Mouse (Mus musculus) stomach, embryonic 15.5 days (tissue): ENCODE measurements at regions not wholly inside any gene's neighbourhood (a gene's known extent, or its start where the extent isn't known, plus 50 kb on each side); places are given as distances from the start of the nearest gene placed in this dataset.

Experiments
- ATAC-seq: fragments of 200-750 bp; cut with Nextera tagmentation; 2 replicates; pipeline ENCODE4 v1.8.0; 2017; ENCODE audit warnings: low read depth, moderate number of reproducible peaks, moderate TSS enrichment; ENCODE audit not compliant: insufficient read depth, low FRiP score
- H3K27ac ChIP-seq: fragments of 300-500 bp; sonication (generic); 2 replicates; pipeline ENCODE4 v1.5.1; 2015; ENCODE audit warnings: mild to moderate bottlenecking, inconsistent platforms
- H3K27me3 ChIP-seq: fragments of 300-500 bp; sonication (generic); replicated peaks from 2 replicates; pipeline ENCODE4 v1.6.1; 2015; ENCODE audit warnings: inconsistent platforms
- H3K36me3 ChIP-seq: fragments of 300-500 bp; sonication (generic); 2 replicates; pipeline ENCODE4 v1.6.1; 2015; ENCODE audit warnings: inconsistent platforms
- H3K4me1 ChIP-seq: fragments of 300-500 bp; sonication (generic); 2 replicates; pipeline ENCODE4 v1.6.1; 2015; ENCODE audit warnings: inconsistent platforms
- H3K4me2 ChIP-seq: fragments of 300-500 bp; sonication (generic); 2 replicates; pipeline ENCODE4 v1.6.1; 2015; ENCODE audit warnings: mild to moderate bottlenecking, inconsistent platforms
- H3K4me3 ChIP-seq: fragments of 300-500 bp; sonication (generic); replicated peaks from 2 replicates; pipeline ENCODE4 v1.5.1; 2015; ENCODE audit warnings: inconsistent platforms
- H3K9ac ChIP-seq: fragments of 300-500 bp; sonication (generic); 2 replicates; pipeline ENCODE4 v1.6.1; 2015; ENCODE audit warnings: inconsistent platforms
- H3K9me3 ChIP-seq: fragments of 300-500 bp; sonication (generic); 2 replicates; pipeline ENCODE4 v1.6.1; 2016; ENCODE audit warnings: inconsistent platforms
- WGBS: fragments of 180-500 bp; shearing (Covaris S2); methylation state at CpG from one replicate; pipeline ENCODE4 v1.1.7; 2015; 5-methylcytosine and 5-hydroxymethylcytosine counted together

GRCm38 (mm10) chr3:115792606-115793005 is 77.7 kb upstream of the S1pr1 start:
- no peaks in the 10 kb centered on the region for H3K36me3 ChIP-seq
- no peak overlapping the region for H3K27ac ChIP-seq
- no peak for ATAC-seq
- no peak overlapping the region for H3K4me2 ChIP-seq
- H3K27me3 ChIP-seq = no peaks in the 10 kb centered on the region
- no peak overlapping the region for H3K4me3 ChIP-seq
- H3K9me3 ChIP-seq = no peaks in the 10 kb centered on the region
- H3K9ac ChIP-seq = no peak overlapping the region
- 0 out of 2 replicates have a peak, but pooled peaks cover 5% of the 10 kb centered on the region for H3K4me1 ChIP-seq
- 52% methylated on average over 4 of the region's 4 CpGs for WGBS

GRCm38 (mm10) chr3:115793344-115794059 is 78.6 kb upstream of the S1pr1 start:
- Histone ChIP-seq H3K4me2 (peak overlapping the region; percentile 19), H3K36me3 (no peaks in the 10 kb centered on the region), H3K9me3 (no peaks in the 10 kb centered on the region), H3K9ac (no peak overlapping the region), H3K27me3 (no peaks in the 10 kb centered on the region), H3K4me1 (0 out of 2 replicates have a peak, but pooled peaks cover 5% of the 10 kb centered on the region), H3K27ac (0 out of 2 replicates have a peak overlapping the region, but pooled peaks have one; percentile 18), H3K4me3 (0 out of 2 replicates have a peak overlapping the region, but pooled peaks have one; percentile 4)
- peak; percentile 33; the same call in 1 of the 2 replicates for ATAC-seq
- 16% methylated on average over 12 of the region's 12 CpGs for WGBS

GRCm38 (mm10) chr3:115799326-115799725 is 84.5 kb upstream of the S1pr1 start:
- Histone ChIP-seq H3K9me3 (no peaks in the 10 kb centered on the region), H3K27me3 (no peaks in the 10 kb centered on the region), H3K4me1 (no peaks in the 10 kb centered on the region), H3K4me3 (no peak overlapping the region), H3K9ac (no peak overlapping the region), H3K36me3 (no peaks in the 10 kb centered on the region), H3K27ac (no peak overlapping the region), H3K4me2 (no peak overlapping the region)
- WGBS = 80% methylated on average over 10 of the region's 10 CpGs
- ATAC-seq = no peak

GRCm38 (mm10) chr3:115799981-115800380 is 85.1 kb upstream of the S1pr1 start:
- Histone ChIP-seq H3K27me3 (no peaks in the 10 kb centered on the region), H3K36me3 (no peaks in the 10 kb centered on the region), H3K4me2 (no peak overlapping the region), H3K9me3 (no peaks in the 10 kb centered on the region), H3K4me1 (no peaks in the 10 kb centered on the region), H3K27ac (no peak overlapping the region), H3K9ac (no peak overlapping the region), H3K4me3 (no peak overlapping the region)
- WGBS = 47% methylated on average over 2 of the region's 2 CpGs
- ATAC-seq = no peak

- no peak for ATAC-seq
- no peaks in the 10 kb centered on the region for H3K27me3 ChIP-seq
- no peak overlapping the region for H3K27ac ChIP-seq
- H3K36me3 ChIP-seq = no peaks in the 10 kb centered on the region
- no peaks in the 10 kb centered on the region for H3K9me3 ChIP-seq
- 24% methylated on average over 5 of the region's 5 CpGs for whole genome bisulfite sequencing
- H3K4me1 ChIP-seq = no peaks in the 10 kb centered on the region
- no peak overlapping the region for H3K4me3 ChIP-seq
- no peak overlapping the region for H3K9ac ChIP-seq
- H3K4me2 ChIP-seq = no peak overlapping the region
Observed at GRCm38 (mm10) chr3:115800873-115801272, 86.0 kb upstream of the S1pr1 start.

GRCm38 (mm10) chr3:115801581-115802200 is 85.9 kb upstream of the Dph5 start:
- 77% methylated on average over 5 of the region's 5 CpGs for WGBS
- no peaks in the 10 kb centered on the region for H3K27me3 ChIP-seq

GRCm38 (mm10) chr3:115804616-115805015 is 83.0 kb upstream of the Dph5 start:
- ATAC-seq = no peak
- no peak overlapping the region for H3K9ac ChIP-seq
- no peaks in the 10 kb centered on the region for H3K9me3 ChIP-seq
- WGBS = 77% methylated on average over 3 of the region's 3 CpGs
- no peaks in the 10 kb centered on the region for H3K27me3 ChIP-seq
- H3K36me3 ChIP-seq = no peaks in the 10 kb centered on the region
- no peak overlapping the region for H3K4me2 ChIP-seq
- no peak overlapping the region for H3K27ac ChIP-seq
- H3K4me3 ChIP-seq = no peak overlapping the region
- H3K4me1 ChIP-seq = no peaks in the 10 kb centered on the region

More at GRCm38 (mm10) chr3:115801581-115802200, 85.9 kb upstream of the Dph5 start:
- no peak for ATAC-seq
- Histone ChIP-seq H3K9me3 (no peaks in the 10 kb centered on the region), H3K9ac (no peak overlapping the region), H3K36me3 (no peaks in the 10 kb centered on the region), H3K4me3 (no peak overlapping the region), H3K27ac (no peak overlapping the region), H3K4me2 (no peak overlapping the region), H3K4me1 (no peaks in the 10 kb centered on the region)

- ATAC-seq = no peak
- 67% methylated on average over 3 of the region's 3 CpGs for WGBS
Observed at GRCm38 (mm10) chr3:115807032-115807431, 80.6 kb upstream of the Dph5 start.

GRCm38 (mm10) chr3:115815168-115815567 is 72.5 kb upstream of the Dph5 start:
- peak; percentile 58; the same call in 1 of the 2 replicates for ATAC-seq
- 44% methylated on average over 4 of the region's 4 CpGs for WGBS
- peak overlapping the region; percentile 12; the same call in 1 of the 2 replicates for H3K27ac ChIP-seq

More at GRCm38 (mm10) chr3:115807032-115807431, 80.6 kb upstream of the Dph5 start:
- H3K36me3 ChIP-seq = no peaks in the 10 kb centered on the region
- no peak overlapping the region for H3K4me2 ChIP-seq
- H3K9me3 ChIP-seq = no peaks in the 10 kb centered on the region
- no peaks in the 10 kb centered on the region for H3K27me3 ChIP-seq
- no peak overlapping the region for H3K27ac ChIP-seq
- no peak overlapping the region for H3K9ac ChIP-seq
- no peaks in the 10 kb centered on the region for H3K4me1 ChIP-seq
- H3K4me3 ChIP-seq = no peak overlapping the region

GRCm38 (mm10) chr3:115815571-115816156 is 72.0 kb upstream of the Dph5 start:
- H3K36me3 ChIP-seq = no peaks in the 10 kb centered on the region
- no peak overlapping the region for H3K4me2 ChIP-seq
- peak overlapping the region; percentile 19; the same call in 1 of the 2 replicates for H3K27ac ChIP-seq
- peak; percentile 58; the same call in 1 of the 2 replicates for ATAC-seq
- no peaks in the 10 kb centered on the region for H3K4me1 ChIP-seq
- H3K9me3 ChIP-seq = no peaks in the 10 kb centered on the region
- no peak overlapping the region for H3K9ac ChIP-seq
- no peaks in the 10 kb centered on the region for H3K27me3 ChIP-seq
- H3K4me3 ChIP-seq = no peak overlapping the region
- 41% methylated on average over 12 of the region's 12 CpGs for WGBS

More at GRCm38 (mm10) chr3:115815168-115815567, 72.5 kb upstream of the Dph5 start:
- Histone ChIP-seq H3K4me3 (no peak overlapping the region), H3K9me3 (no peaks in the 10 kb centered on the region), H3K4me1 (no peaks in the 10 kb centered on the region), H3K36me3 (no peaks in the 10 kb centered on the region), H3K4me2 (no peak overlapping the region), H3K9ac (no peak overlapping the region), H3K27me3 (no peaks in the 10 kb centered on the region)

- Histone ChIP-seq H3K27ac (peak overlapping the region; percentile 31; the same call in 1 of the 2 replicates), H3K4me2 (no peak overlapping the region), H3K9me3 (no peaks in the 10 kb centered on the region), H3K4me1 (no peaks in the 10 kb centered on the region), H3K4me3 (no peak overlapping the region), H3K9ac (no peak overlapping the region), H3K27me3 (no peaks in the 10 kb centered on the region), H3K36me3 (no peaks in the 10 kb centered on the region)
- ATAC-seq = no peak
- 80% methylated on average over 6 of the region's 6 CpGs for WGBS
Observed at GRCm38 (mm10) chr3:115816328-115817160, 71.1 kb upstream of the Dph5 start.
